Mouse (Mus musculus) forebrain, embryonic 11.5 days (tissue): ENCODE measurements around the gene Pheta1. TPM values are rescaled to one million over a fixed set of nuclear protein-coding genes. Genes with fewer than 3 reads are reported as not detected.
A peak's percentile ranks its signal among the peaks of the same experiment; 100 is the strongest.

Source experiments
- ATAC-seq: fragments of 200-750 bp; cut with Nextera tagmentation; replicated peaks from 2 replicates; pipeline ENCODE4 v1.8.0; 2017; ENCODE audit warnings: moderate TSS enrichment; ENCODE audit not compliant: low FRiP score
- DNase-seq: peaks from one replicate; pipeline ENCODE4 v3.0.0-alpha.2; 2017; ENCODE audit warnings: low spot score
- H3K27ac ChIP-seq: fragments of 300-500 bp; sonication (generic); 2 replicates; pipeline ENCODE4 v1.5.1; 2014; ENCODE audit warnings: low read depth, low read length
- H3K27me3 ChIP-seq: fragments of 300-500 bp; sonication (generic); 2 replicates; pipeline ENCODE4 v1.6.1; 2014; ENCODE audit warnings: mild to moderate bottlenecking, low read length, mixed read lengths; ENCODE audit not compliant: control insufficient read depth, insufficient read depth
- H3K36me3 ChIP-seq: fragments of 300-500 bp; sonication (generic); 2 replicates; pipeline ENCODE4 v1.6.1; 2014; ENCODE audit warnings: mild to moderate bottlenecking, low read length, moderate library complexity, mixed read lengths; ENCODE audit not compliant: control insufficient read depth, insufficient read depth
- H3K4me1 ChIP-seq: fragments of 300-500 bp; sonication (generic); replicated peaks from 2 replicates; pipeline ENCODE4 v1.6.1; 2014; ENCODE audit warnings: low read length, mixed read lengths; ENCODE audit not compliant: control insufficient read depth, insufficient read depth
- H3K4me2 ChIP-seq: fragments of 300-500 bp; sonication (generic); 2 replicates; pipeline ENCODE4 v1.6.1; 2014; ENCODE audit warnings: low read depth, mild to moderate bottlenecking, low read length, moderate library complexity, mixed read lengths; ENCODE audit not compliant: severe bottlenecking
- H3K4me3 ChIP-seq: fragments of 300-500 bp; sonication (generic); 2 replicates; pipeline ENCODE4 v1.5.1; 2014; ENCODE audit warnings: low read depth, low read length
- H3K9ac ChIP-seq: fragments of 300-500 bp; sonication (generic); 2 replicates; pipeline ENCODE4 v1.6.1; 2014; ENCODE audit warnings: low read length
- H3K9me3 ChIP-seq: fragments of 300-500 bp; sonication (generic); 2 replicates; pipeline ENCODE4 v1.6.1; 2016; ENCODE audit warnings: low read length, mixed read lengths; ENCODE audit not compliant: control insufficient read depth
- WGBS: fragments of 180-500 bp; shearing (Covaris S2); extraction: QIAGEN DNeasy Blood & Tissue Kit; methylation state at CpG from one replicate; pipeline ENCODE4 v1.1.7; 2014; 5-methylcytosine and 5-hydroxymethylcytosine counted together
- polyA plus RNA-seq: library from polyadenylated mRNA; unstranded; fragments of >200 nt; fragmentation: Nextera tagmentation; extraction: Ambion mirVana; gene quantifications from 2 replicates; pipeline ENCODE4 v1.2.1, GENCODE M21; 2014

Pheta1 gene
- polyA plus RNA-seq, 1 experiment from 2014 or later, result 35.7 TPM

GRCm38 (mm10) chr5:121821116-121821515 is 27.7 kb upstream of the Pheta1 start:
- H3K27ac ChIP-seq, result no peak overlapping the region
- H3K4me1 ChIP-seq, result no peaks in the 10 kb centered on the region
- H3K9me3 ChIP-seq, result no peaks in the 10 kb centered on the region
- H3K36me3 ChIP-seq, result peaks cover 10% of the 10 kb centered on the region; the same call in 1 of the 2 replicates
- DNase-seq, result no peak
- no peak for ATAC-seq
- no peak overlapping the region for H3K4me3 ChIP-seq
- WGBS, result 91% methylated on average over 5 of the region's 5 CpGs
- no peak overlapping the region for H3K4me2 ChIP-seq
- no peak overlapping the region for H3K9ac ChIP-seq
- H3K27me3 ChIP-seq, result no peaks in the 10 kb centered on the region

DNA sequence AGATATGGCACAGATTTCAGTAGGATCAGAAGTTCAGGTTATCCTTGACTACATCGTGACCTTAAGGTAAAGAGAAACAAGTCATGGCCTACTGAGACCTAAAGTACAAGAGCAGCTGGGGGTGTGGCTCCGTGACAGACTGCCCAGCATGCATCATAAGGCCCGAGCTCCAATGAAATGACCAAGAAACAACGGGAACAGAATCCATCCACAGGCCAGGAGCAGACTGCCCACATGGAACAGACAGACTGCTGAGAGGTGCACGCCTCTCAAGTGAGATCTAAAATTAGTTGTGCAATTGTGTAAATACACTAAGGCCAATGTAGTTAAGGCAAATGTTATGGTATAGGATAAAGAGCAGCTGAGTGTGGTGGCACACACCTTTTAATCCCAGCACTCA is 27.2 kb upstream of the Pheta1 start:
- ATAC-seq (no peak), DNase-seq (no peak)
- no peaks in the 10 kb centered on the region for H3K4me1 ChIP-seq
- H3K9ac ChIP-seq, result no peak overlapping the region
- no peaks in the 10 kb centered on the region for H3K9me3 ChIP-seq
- H3K4me2 ChIP-seq, result no peak overlapping the region
- WGBS, result 76% methylated on average over 5 of the region's 5 CpGs
- H3K27me3 ChIP-seq, result no peaks in the 10 kb centered on the region
- H3K36me3 ChIP-seq, result peaks cover 10% of the 10 kb centered on the region; the same call in 1 of the 2 replicates
- H3K27ac ChIP-seq, result no peak overlapping the region
- H3K4me3 ChIP-seq, result no peak overlapping the region

DNA sequence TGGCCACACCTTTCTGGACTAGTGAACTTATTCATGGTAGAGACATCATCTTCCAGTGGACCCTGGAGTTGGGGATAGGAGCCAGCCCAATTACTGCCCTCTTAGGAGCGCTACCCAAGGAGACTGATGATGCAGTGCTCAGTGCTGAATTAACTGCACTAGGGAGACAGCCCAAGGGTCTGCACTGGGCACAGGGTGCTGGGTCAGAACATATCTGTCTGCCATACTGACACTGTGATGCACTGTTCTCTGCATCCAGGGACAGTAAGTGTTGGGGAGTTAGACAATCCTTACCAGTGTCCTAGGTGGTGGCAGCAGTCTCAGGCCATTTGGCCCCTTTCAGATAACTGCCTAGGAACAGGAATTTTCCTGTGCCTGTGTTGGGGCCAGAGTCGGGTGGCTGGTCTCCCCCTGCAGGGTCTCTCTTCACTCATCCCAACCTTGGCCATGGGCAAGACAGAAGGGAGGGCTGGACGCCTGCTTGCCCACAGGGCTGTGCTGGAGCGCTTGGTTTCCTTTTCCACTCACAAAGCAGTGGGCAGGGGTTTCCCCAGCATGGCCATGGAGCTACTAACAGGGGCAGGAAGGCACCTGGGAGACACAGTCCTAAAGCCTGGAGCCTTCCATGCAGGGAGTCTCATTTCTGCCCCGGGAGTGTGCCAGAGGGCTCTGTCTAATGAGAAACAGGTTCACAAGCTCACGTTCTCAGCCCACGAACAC is 25.8 kb upstream of the Pheta1 start:
- Histone ChIP-seq H3K36me3 (peaks cover 7% of the 10 kb centered on the region; the same call in 1 of the 2 replicates), H3K4me1 (no peaks in the 10 kb centered on the region; the same call in 1 of the 2 replicates), H3K4me3 (no peak overlapping the region), H3K27ac (no peak overlapping the region), H3K9ac (no peak overlapping the region), H3K9me3 (no peaks in the 10 kb centered on the region), H3K27me3 (peaks cover 4% of the 10 kb centered on the region), H3K4me2 (no peak overlapping the region)
- DNase-seq, result no peak
- 76% methylated on average over 7 of the region's 7 CpGs for WGBS
- ATAC-seq, result no peak

DNA sequence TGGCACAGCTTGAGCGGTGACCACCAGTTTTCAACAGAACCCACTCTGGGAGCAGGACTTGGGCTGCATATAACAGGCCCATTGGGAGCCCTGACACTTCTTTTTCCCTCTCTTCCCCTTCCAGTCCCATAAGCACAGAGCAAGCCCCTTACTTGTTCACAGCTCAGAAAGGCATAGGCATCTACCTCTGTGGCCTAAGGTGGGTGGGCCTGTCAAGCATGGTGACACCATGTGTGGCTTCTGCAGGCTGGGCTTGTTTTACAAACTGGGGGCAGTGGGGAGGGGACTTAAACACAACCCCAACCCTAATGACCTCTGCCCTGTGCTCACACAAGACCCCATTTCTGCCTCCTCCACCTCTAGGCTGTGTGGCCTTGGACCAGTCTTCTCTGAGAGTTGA is 25.1 kb upstream of the Pheta1 start:
- Histone ChIP-seq H3K9ac (no peak overlapping the region), H3K4me2 (no peak overlapping the region), H3K4me3 (no peak overlapping the region), H3K27me3 (peaks cover 12% of the 10 kb centered on the region), H3K9me3 (no peaks in the 10 kb centered on the region), H3K27ac (no peak overlapping the region), H3K36me3 (no peaks in the 10 kb centered on the region; the same call in 1 of the 2 replicates), H3K4me1 (peaks cover 6% of the 10 kb centered on the region; the same call in 1 of the 2 replicates)
- WGBS, result 86% methylated on average over 1 of the region's 1 CpGs
- DNase-seq (no peak), ATAC-seq (no peak)

DNA sequence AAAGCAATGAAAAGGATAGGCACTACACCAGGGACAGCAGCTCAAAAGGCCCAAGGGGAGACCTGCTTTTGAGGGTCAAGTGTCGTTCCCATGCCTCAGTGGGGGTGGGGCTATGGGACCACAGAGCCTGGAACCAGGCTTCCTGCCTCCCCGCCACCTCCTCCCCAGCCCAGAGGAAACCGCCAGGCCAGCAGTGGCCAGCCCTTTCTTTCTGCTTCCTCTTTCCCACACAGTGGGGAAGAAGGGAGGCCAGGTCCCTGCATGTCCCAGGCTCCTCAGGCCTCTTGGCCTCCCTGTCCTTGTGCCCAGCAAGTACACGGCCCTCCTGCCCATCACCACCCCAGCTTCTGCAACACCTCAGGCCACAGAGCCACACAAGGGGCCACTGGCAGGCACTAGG is 24.7 kb upstream of the Pheta1 start:
- H3K9ac ChIP-seq, result no peak overlapping the region
- H3K4me3 ChIP-seq, result no peak overlapping the region
- no peaks in the 10 kb centered on the region for H3K9me3 ChIP-seq
- H3K4me1 ChIP-seq, result peaks cover 10% of the 10 kb centered on the region; the same call in 1 of the 2 replicates
- H3K27ac ChIP-seq, result no peak overlapping the region
- H3K27me3 ChIP-seq, result peaks cover 14% of the 10 kb centered on the region
- WGBS, result 68% methylated on average over 4 of the region's 4 CpGs
- no peak for ATAC-seq
- no peak overlapping the region for H3K4me2 ChIP-seq
- no peak for DNase-seq
- no peaks in the 10 kb centered on the region; the same call in 1 of the 2 replicates for H3K36me3 ChIP-seq

DNA sequence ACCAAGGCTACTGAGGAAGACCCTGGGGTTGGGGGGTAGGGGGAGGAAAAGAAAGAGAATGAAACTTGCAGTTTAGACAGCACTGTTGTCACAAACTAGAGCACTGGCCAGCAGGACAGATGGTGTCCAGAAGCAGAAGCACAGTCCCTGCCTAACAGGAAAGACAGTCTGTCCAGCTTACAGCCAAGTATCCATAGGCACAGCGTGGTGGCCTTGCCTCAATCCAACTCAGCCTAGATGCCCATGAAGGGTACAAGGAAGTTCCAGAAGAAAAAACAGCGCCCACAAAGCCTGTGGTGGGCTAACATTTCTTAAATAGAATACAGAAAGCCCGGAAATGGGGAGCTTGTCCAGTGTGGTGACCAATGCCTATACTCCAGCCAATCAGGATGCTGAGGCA is 23.2 kb upstream of the Pheta1 start:
- H3K27me3 ChIP-seq, result peaks cover 20% of the 10 kb centered on the region
- DNase-seq, result no peak
- no peak overlapping the region for H3K27ac ChIP-seq
- H3K4me1 ChIP-seq, result peaks cover 11% of the 10 kb centered on the region; the same call in 1 of the 2 replicates
- H3K36me3 ChIP-seq, result no peaks in the 10 kb centered on the region; the same call in 1 of the 2 replicates
- no peak overlapping the region for H3K4me3 ChIP-seq
- H3K4me2 ChIP-seq, result no peak overlapping the region
- H3K9ac ChIP-seq, result no peak overlapping the region
- ATAC-seq, result no peak
- H3K9me3 ChIP-seq, result no peaks in the 10 kb centered on the region
- WGBS, result 92% methylated on average over 3 of the region's 3 CpGs

DNA sequence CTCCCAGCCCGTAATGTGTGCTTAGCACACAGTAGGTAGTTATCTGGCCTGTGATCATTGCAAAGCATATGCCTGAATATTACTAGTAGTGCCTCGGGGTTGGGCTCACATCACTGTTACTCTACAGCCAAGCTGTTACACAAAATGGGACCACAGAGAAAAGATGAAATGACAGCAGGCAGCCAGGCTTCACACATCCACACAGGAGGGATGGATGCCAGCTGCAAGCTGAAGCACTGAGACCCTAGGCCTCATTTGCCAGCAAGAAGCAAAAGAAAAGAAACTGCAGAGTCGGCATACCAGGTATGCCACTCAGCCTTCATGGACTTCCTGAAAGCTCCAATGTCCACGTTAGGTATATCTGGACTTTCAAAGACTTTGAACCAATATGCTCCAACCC is 20.9 kb upstream of the Pheta1 start:
- Histone ChIP-seq H3K27ac (no peak overlapping the region), H3K4me2 (no peak overlapping the region; the same call in 1 of the 2 replicates), H3K9ac (no peak overlapping the region), H3K9me3 (no peaks in the 10 kb centered on the region), H3K4me3 (no peak overlapping the region; the same call in 1 of the 2 replicates), H3K27me3 (peaks cover 20% of the 10 kb centered on the region), H3K36me3 (no peaks in the 10 kb centered on the region; the same call in 1 of the 2 replicates), H3K4me1 (peaks cover 11% of the 10 kb centered on the region; the same call in 1 of the 2 replicates)
- no peak for ATAC-seq
- WGBS, result 80% methylated on average over 4 of the region's 4 CpGs
- no peak for DNase-seq

DNA sequence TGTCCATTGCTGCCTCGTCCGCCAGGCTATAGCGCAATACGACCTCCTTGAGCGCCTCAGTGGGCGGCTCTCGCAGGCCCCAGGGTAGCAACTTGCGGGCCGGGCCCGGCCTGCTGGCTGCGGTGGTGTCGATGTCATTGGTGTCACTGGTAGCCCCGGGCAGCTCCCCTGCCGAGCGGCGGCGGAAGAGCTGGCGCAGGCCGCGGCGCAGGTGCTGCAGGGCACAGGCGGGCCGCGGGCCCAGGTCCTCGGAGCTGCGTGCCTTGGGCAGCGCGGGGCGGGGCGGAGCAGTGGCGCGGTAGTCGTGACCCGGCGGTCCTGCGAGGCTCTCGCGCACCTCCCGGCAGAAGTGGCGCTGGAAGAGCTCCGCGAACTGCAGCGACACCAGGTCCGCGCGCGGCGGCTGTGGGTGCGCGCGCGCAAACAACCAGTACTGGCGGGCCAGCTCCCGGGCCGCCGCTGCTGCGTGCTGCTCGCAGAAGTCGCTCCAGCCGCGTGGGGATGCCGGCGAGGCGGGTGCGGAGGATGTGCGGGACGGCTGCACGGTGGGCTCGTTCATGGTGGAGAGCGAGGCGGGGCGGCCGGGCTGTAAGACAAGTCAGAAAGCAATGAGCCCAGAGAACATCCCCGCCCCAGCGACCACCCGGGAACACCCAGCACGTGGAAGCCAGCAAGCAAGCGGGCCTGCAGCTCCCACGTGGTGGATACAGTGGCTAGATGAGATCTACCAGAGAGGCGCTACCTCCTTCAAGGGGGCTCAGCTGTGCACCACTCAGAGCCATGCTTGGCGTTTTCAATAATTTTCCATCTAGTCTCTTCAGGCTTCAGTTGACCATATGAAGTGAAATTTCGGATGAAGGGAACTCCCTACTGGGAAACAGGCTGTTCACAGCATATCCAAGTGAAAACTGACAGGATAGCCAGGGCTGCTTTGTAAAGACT is 20.0 kb upstream of the Pheta1 start:
- ATAC-seq (peak; percentile 32; the same call in 1 of the 2 replicates), DNase-seq (peak; percentile 74)
- peaks cover 20% of the 10 kb centered on the region for H3K27me3 ChIP-seq
- H3K36me3 ChIP-seq, result no peaks in the 10 kb centered on the region; the same call in 1 of the 2 replicates
- H3K9me3 ChIP-seq, result no peaks in the 10 kb centered on the region
- no peak overlapping the region for H3K27ac ChIP-seq
- WGBS, result 3% methylated on average over 80 of the region's 82 CpGs
- peak overlapping the region; percentile 40 for H3K4me3 ChIP-seq
- peak overlapping the region; percentile 94 for H3K4me2 ChIP-seq
- peaks cover 11% of the 10 kb centered on the region; the same call in 1 of the 2 replicates for H3K4me1 ChIP-seq
- peak overlapping the region; percentile 43 for H3K9ac ChIP-seq
